Mouse (Mus musculus): ENCODE results near the gene Trim27. TPM values are rescaled to one million over a fixed set of nuclear protein-coding genes. Genes with fewer than 3 reads are reported as not detected.

The Trim27 gene
- polyA plus RNA-seq, 1 experiment from 2014 or later, result 167 TPM

DNA sequence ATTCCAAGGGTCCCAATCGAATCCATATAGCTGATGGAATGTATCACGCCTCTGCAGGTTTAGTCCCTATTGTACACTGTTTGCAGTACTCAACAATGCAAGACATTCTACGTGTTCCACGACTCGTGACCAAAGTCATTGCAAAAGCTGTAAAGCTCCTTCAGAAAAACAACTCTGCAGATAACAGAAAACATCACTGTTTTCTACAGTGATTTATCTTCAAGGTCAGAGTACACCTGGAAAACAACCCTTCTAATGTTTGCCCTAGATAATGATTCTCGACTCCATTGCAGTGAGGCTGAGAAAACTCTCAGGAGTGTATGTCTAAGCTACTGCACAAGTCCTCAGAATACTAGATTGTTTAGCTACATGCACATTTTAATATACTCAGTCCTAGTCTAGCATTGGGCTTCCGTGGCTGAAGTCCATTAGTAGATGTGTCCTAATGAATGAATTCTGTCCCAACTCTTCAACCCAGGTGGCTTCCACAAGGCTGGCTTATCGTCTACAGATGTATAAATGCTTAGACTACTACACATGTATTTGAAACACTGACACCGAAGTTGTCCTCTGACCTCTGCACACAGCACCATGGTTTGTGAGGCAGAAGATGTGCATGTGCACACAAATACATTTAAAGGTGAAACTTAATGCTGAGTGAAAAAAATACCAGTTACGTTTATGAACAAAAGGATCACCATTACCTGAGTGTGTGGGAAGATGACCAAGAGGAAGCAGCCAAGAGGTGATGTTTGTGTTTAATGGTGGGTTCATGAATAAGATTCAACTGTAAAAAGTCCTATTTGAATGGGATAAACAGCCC lies 16.4 kb downstream of the Trim27 start:
- Histone ChIP-seq H3K9ac (no peak overlapping the region), H3K4me1 (0 out of 2 replicates have a peak, but pooled peaks cover 5% of the 10 kb centered on the region), H3K4me2 (replicated peaks) (no peak overlapping the region), H3K9me3 (no peaks in the 10 kb centered on the region), H3K27ac (no peak overlapping the region), H3K36me3 (peaks cover 31% of the 10 kb centered on the region), H3K27me3 (no peaks in the 10 kb centered on the region), H3K4me3 (no peak overlapping the region)
- no peak for ATAC-seq (ENCODE audit: insufficient number of reproducible peaks, insufficient read depth, low FRiP score, low TSS enrichment)
- 86% methylated on average over 10 of the region's 10 CpGs for WGBS

DNA sequence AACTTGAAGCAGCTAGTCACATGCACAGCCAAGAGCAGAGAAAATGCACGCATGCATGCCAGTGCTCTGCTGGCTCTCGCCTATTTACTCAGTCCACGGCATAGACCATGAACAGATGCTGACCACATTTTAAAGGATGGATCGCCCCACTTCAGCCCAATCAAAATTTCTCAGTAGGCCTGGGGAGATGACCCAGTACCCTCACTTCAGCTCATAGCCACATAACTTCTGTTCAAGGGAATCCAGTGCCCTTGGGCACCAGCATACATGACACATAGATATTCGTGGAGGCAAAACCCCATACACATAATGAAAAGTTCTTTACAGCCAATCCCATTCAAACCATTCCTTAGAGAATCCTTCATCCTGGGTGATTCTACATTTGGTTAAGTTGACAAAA lies 18.5 kb downstream of the Trim27 start:
- Histone ChIP-seq H3K36me3 (peaks cover 11% of the 10 kb centered on the region), H3K27ac (no peak overlapping the region), H3K4me3 (no peak overlapping the region), H3K4me1 (0 out of 2 replicates have a peak, but pooled peaks cover 5% of the 10 kb centered on the region), H3K9ac (no peak overlapping the region), H3K9me3 (no peaks in the 10 kb centered on the region), H3K4me2 (replicated peaks) (no peak overlapping the region), H3K27me3 (no peaks in the 10 kb centered on the region)
- ATAC-seq (ENCODE audit: insufficient number of reproducible peaks, insufficient read depth, low FRiP score, low TSS enrichment), result no peak
- 82% methylated on average over 5 of the region's 5 CpGs for WGBS

DNA sequence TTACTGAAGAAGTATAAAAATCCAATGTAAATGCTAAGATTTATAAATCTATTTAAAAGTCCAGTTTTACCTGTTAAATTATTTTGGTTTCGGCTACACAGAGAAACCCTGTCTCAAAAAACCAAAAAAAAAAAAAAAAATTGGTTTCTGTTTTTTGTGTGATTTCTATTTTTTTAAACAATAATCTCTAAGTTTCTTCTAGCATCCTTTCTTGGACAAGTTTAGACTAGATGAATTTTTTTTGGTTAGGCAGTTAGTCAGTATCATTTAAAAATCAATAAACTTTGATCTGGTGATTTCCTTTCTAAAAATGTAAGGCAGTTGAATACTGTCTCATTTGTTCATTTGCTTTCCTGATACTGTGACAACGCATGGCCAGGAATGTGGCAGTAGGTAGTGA lies 19.1 kb downstream of the Trim27 start:
- Histone ChIP-seq H3K27me3 (no peaks in the 10 kb centered on the region), H3K4me1 (0 out of 2 replicates have a peak, but pooled peaks cover 5% of the 10 kb centered on the region), H3K4me2 (replicated peaks) (no peak overlapping the region), H3K9ac (no peak overlapping the region), H3K4me3 (no peak overlapping the region), H3K9me3 (no peaks in the 10 kb centered on the region), H3K36me3 (peaks cover 5% of the 10 kb centered on the region; the same call in 1 of the 2 replicates), H3K27ac (no peak overlapping the region)
- ATAC-seq (ENCODE audit: insufficient number of reproducible peaks, insufficient read depth, low FRiP score, low TSS enrichment), result no peak
- WGBS, result 65% methylated on average over 2 of the region's 2 CpGs

DNA sequence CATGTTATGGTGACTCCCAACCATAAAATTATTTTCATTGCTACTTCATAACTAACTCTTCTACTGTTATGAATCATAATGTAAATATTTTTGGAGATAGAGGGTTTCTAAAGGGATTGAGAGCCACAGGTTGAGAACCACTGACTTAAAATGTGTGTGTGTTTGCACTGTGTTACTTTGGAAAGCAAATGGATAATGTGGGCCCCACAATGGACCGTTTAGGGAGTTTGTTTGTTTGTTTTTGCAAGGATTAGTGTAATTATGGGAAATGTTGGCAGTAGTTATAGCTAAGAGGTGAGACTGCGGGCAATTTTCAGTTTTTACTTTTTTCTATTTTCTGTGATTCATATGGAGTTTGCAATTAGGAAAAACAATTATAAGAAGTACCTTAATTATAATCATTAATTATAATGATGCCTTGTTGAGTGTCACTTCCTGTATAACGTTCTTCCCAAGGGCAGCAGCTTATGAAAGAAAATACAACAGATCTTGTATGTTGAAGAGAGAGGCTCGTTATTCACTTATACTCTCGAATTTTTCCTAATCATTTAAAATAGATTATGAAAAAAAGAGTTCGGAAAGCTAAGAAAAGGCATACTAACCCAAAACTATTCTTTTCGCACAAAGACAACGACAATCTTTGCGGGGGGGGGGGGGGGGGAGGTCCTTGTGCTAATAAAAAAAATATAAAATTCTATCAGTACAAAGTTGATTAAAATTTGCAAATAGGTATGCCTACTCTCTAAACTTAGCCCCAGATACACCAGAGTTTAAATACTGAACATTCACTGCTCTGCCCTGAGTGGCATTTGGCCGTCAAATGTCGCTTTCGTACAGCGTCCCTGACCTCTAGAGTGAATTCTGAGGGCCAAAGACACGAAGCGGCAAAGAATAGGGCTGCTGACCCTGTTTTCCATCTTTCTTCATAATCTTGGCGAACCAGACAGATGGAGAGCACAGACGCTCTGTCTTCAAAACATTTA lies 20.1 kb downstream of the Trim27 start:
- Histone ChIP-seq H3K4me3 (peak overlapping the region; percentile 59), H3K27me3 (no peaks in the 10 kb centered on the region), H3K9ac (peak overlapping the region; percentile 43), H3K4me2 (replicated peaks) (peak overlapping the region; percentile 44), H3K36me3 (no peaks in the 10 kb centered on the region), H3K4me1 (0 out of 2 replicates have a peak, but pooled peaks cover 5% of the 10 kb centered on the region), H3K27ac (peak overlapping the region; percentile 66), H3K9me3 (no peaks in the 10 kb centered on the region; the same call in 1 of the 2 replicates)
- WGBS, result 3% methylated on average over 16 of the region's 17 CpGs
- ATAC-seq (ENCODE audit: insufficient number of reproducible peaks, insufficient read depth, low FRiP score, low TSS enrichment), result peak; percentile 42; the same call in 1 of the 2 replicates

DNA sequence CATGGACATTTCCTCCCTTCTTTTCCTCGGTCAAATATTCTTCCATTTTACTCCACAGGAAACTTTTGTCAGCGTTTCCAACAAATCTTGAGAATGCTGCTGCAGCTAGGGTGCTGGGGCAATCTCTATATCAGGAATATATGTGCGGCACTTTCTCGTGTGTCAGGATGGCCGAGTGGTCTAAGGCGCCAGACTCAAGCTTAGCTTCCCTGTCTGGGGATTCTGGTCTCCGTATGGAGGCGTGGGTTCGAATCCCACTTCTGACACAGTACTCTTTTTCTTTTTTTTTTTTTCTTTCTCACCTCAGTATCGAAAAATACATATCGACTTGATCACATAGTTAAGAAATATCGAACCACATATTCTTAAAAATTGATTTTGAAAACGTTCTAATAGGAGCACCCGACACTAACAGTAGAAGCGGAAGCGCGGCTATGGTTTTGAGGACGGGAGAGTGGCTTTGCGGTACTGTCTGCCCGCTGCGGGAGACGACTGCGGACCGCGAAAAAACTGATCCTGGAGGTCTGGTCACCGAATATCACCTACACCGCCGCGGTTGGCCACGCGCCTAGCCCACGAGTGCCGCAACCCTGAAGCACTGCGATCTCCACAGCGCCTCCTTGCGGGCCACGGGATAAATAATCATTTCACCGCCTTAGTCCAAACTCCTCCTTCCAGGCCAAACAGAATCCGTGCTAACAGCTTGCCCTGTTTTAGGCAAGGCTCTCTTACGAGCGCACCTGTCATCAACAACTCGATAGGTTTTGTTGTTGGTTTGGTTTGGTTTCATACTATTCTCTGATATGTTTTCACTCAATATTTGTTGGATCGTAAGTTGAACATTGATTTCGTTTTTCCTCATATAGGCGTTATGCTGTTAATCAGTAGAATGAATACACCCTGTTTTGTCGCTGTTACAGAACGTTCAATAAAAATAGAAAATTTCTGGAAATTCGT lies 21.1 kb downstream of the Trim27 start:
- Histone ChIP-seq H3K9ac (peak overlapping the region; percentile 47), H3K27me3 (no peaks in the 10 kb centered on the region), H3K36me3 (no peaks in the 10 kb centered on the region), H3K4me2 (replicated peaks) (peak overlapping the region; percentile 44), H3K27ac (peak overlapping the region; percentile 74), H3K4me1 (0 out of 2 replicates have a peak, but pooled peaks cover 5% of the 10 kb centered on the region), H3K4me3 (peak overlapping the region; percentile 59), H3K9me3 (no peaks in the 10 kb centered on the region; the same call in 1 of the 2 replicates)
- ATAC-seq (ENCODE audit: insufficient number of reproducible peaks, insufficient read depth, low FRiP score, low TSS enrichment), result peak; percentile 92
- WGBS, result 5% methylated on average over 48 of the region's 48 CpGs

DNA sequence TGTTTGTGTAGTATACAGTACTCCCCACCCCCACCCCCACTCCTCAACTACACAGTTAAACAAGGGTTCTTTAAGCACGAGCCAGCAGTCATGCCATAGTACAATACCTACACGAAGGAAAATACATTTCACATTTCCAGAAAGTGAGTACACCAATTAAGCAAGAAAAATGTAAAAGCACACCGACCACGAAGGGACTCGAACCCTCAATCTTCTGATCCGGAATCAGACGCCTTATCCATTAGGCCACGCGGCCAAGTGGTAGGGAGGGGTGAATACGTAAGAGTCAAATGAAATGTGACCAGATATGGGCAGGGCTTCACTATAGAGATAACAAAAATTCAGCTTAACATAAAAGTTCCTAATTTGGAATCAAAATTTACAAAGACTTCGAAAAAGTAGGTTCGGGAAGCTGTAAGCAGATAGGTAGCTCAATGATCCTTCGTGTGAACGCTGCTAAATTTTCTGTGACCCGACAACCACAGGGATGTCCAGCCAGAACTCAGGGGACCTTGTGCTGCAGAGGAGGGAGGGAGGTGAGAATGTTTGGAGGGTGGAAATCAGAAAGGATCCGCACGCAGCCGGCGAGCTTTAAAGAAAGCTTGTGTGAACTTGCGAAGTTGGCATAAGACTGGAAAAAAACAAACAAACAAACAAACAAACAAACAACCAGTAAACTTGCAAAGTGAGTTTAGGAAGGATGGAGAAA lies 36.2 kb downstream of the Trim27 start:
- H3K27ac ChIP-seq, result no peak overlapping the region
- H3K4me3 ChIP-seq, result peak overlapping the region; percentile 35
- no peaks in the 10 kb centered on the region for H3K4me1 ChIP-seq
- H3K27me3 ChIP-seq, result no peaks in the 10 kb centered on the region
- H3K9me3 ChIP-seq, result no peaks in the 10 kb centered on the region
- H3K36me3 ChIP-seq, result no peaks in the 10 kb centered on the region
- H3K9ac ChIP-seq, result no peak overlapping the region
- H3K4me2 ChIP-seq (replicated peaks), result peak overlapping the region; percentile 55
- WGBS, result under 1% methylated on average over 20 of the region's 20 CpGs
- ATAC-seq (ENCODE audit: insufficient number of reproducible peaks, insufficient read depth, low FRiP score, low TSS enrichment), result no peak

DNA sequence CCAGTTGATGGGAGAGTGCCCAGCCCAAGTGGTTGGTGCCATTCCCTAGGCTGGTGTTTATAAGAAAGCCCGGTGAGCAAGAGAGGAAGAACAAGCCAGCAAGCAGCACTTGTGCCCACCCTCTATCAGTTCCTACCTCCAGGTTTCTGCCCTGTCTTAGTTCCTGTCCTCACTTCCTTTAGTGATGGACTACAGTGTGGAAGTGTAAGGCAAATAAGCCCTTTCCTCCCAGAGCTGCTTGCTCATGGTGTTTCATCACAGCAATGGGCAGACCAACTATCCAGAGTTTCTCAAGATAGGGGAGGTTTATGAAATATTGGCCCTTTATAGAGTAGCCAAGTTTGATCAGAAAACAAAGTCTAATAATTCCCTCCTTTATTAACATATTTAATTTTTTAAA lies 37.5 kb downstream of the Trim27 start:
- Histone ChIP-seq H3K4me3 (no peak overlapping the region), H3K9ac (no peak overlapping the region), H3K27me3 (no peaks in the 10 kb centered on the region), H3K27ac (no peak overlapping the region), H3K36me3 (no peaks in the 10 kb centered on the region), H3K4me1 (no peaks in the 10 kb centered on the region), H3K4me2 (replicated peaks) (no peak overlapping the region), H3K9me3 (no peaks in the 10 kb centered on the region)
- no peak for ATAC-seq (ENCODE audit: insufficient number of reproducible peaks, insufficient read depth, low FRiP score, low TSS enrichment)
- WGBS, result 50% methylated on average over 1 of the region's 1 CpGs

DNA sequence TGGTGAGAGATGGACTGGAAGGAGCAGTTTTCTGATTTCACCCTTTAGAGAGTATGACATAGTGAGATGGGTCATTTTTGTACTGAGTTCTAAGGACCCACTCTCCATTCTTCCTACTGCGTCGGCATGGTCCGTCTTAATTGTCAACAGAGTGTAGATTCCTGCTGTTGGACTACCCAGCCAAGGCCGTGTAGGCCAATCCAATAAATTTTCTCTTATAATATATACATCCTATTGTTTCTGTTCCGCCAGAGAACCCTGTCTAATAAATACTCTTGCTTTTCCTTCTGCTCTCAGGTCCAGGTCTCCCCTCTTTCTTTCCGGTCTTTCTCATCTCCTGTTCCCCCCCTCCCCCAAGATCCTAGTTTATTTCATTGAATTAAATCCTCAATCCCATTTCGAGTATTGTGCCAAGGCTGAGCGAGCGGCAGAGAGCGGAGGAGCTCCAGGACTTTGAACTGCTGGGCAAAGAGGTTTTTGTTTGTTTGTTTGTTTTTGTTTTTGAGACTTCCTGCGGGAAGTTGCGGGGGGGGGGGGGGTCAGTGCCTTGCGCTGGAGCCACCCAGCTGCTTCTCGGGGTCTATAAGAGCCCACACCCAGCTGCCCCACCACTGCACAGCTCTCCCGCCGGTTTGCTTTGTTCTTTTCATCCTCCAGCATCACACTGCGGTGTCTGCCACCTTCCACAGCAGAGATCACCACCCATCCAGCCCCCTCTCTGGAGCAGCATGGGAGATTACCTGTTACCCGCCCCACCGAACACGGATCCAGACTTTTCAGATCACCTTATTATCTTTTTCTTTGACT lies 42.6 kb downstream of the Trim27 start:
- Histone ChIP-seq H3K9me3 (no peaks in the 10 kb centered on the region), H3K4me1 (no peaks in the 10 kb centered on the region), H3K4me2 (replicated peaks) (peak overlapping the region; percentile 70), H3K36me3 (no peaks in the 10 kb centered on the region), H3K4me3 (peak overlapping the region; percentile 59), H3K9ac (peak overlapping the region; percentile 60), H3K27ac (peak overlapping the region; percentile 70), H3K27me3 (no peaks in the 10 kb centered on the region)
- 2% methylated on average over 20 of the region's 20 CpGs for whole genome bisulfite sequencing
- peak; percentile 85 for ATAC-seq (ENCODE audit: insufficient number of reproducible peaks, insufficient read depth, low FRiP score, low TSS enrichment)

DNA sequence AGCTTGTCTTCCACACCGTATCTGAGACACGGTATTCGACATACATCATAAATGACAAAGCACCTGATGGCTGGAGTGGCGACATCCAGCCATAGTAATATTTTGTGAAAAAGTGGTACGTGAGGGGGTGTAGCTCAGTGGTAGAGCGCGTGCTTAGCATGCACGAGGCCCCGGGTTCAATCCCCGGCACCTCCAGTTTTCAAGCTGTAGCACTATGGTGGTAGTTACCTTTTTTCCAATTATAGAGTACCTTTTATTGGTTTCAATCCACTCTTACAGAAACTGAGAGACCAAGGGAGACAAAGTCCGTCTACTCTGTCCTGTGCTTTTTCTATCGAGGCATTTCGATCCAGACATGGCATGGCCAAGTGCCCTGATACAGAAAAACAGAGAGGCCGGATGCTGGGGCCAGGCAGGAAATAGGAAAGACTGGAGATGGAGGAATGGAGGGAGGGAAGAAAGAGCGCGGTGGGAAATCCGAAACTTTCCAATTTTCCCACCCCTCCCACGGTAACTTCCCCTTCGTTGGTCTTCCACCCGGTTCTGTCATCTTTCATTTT lies 43.3 kb downstream of the Trim27 start:
- Histone ChIP-seq H3K4me1 (no peaks in the 10 kb centered on the region), H3K27ac (peak overlapping the region; percentile 70)

More for the DNA sequence above, 43.3 kb downstream of the Trim27 start:
- under 1% methylated on average over 20 of the region's 20 CpGs for WGBS
- ATAC-seq (ENCODE audit: insufficient number of reproducible peaks, insufficient read depth, low FRiP score, low TSS enrichment), result peak; percentile 79
- Histone ChIP-seq H3K36me3 (no peaks in the 10 kb centered on the region), H3K4me3 (peak overlapping the region; percentile 59), H3K9ac (peak overlapping the region; percentile 33; the same call in 1 of the 2 replicates), H3K9me3 (no peaks in the 10 kb centered on the region), H3K4me2 (replicated peaks) (peak overlapping the region; percentile 70), H3K27me3 (no peaks in the 10 kb centered on the region)
